Mouse (Mus musculus): ENCODE measurements around the gene Gm10320. TPM values are rescaled to one million over a fixed set of nuclear protein-coding genes. Genes with fewer than 3 reads are reported as not detected.

Gene Gm10320
- polyA plus RNA-seq, 1 experiment, result 2.4 TPM

GRCm38 (mm10) chr13:98445391-98446125, 46.2 kb downstream of the Gm10320 start:
- no peak overlapping the region for H3K27ac ChIP-seq (ENCODE audit: control insufficient read depth, insufficient read depth, low read length)
- TF ChIP-seq POLR2A (IDR thresholded peaks at IDR 0.05; ENCODE audit: control insufficient read depth, extremely low read depth, insufficient read depth, low read length, poor library complexity), result no peak
- no peaks in the 10 kb centered on the region for H3K36me3 ChIP-seq (ENCODE audit: control insufficient read depth, insufficient read depth, low read length)
- H3K4me3 ChIP-seq (ENCODE audit: control insufficient read depth, insufficient read depth, low read length), result no peak overlapping the region
- no peaks in the 10 kb centered on the region for H3K27me3 ChIP-seq (ENCODE audit: control insufficient read depth, insufficient read depth, low read length)
- DNase-seq, result no peak
- H3K4me1 ChIP-seq (replicated peaks; ENCODE audit: control insufficient read depth, insufficient read depth, low read length), result no peaks in the 10 kb centered on the region
- WGBS, result 87% methylated on average over 7 of the region's 7 CpGs

DNA sequence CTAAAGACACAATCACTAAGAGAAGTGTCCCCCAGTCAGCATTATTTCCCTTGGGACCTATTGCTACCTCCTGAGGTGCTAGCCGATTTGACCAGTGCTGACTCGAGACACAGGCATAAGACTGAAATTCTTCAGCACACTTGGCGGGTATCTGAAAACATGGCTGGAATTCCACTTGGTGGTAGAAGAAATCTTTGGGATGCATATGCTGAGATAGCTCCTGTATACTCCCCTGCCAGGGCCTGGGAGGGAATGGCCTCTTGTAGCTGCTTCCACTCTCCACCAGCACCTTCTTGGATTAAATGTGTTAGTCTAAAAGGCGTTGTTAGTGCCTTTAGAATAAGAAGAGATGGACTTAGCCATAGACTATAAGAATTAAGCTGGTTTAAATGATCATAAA, 50.8 kb downstream of the Gm10320 start:
- Histone ChIP-seq H3K27ac (ENCODE audit: control insufficient read depth, insufficient read depth, low read length) (no peak overlapping the region), H3K36me3 (ENCODE audit: control insufficient read depth, insufficient read depth, low read length) (no peaks in the 10 kb centered on the region), H3K4me3 (ENCODE audit: control insufficient read depth, insufficient read depth, low read length) (no peak overlapping the region), H3K4me1 (replicated peaks; ENCODE audit: control insufficient read depth, insufficient read depth, low read length) (no peaks in the 10 kb centered on the region), H3K27me3 (ENCODE audit: control insufficient read depth, insufficient read depth, low read length) (no peaks in the 10 kb centered on the region)
- no peak for DNase-seq
- TF ChIP-seq POLR2A (IDR thresholded peaks at IDR 0.05; ENCODE audit: control insufficient read depth, extremely low read depth, insufficient read depth, low read length, poor library complexity), result no peak
- WGBS, result 94% methylated on average over 4 of the region's 4 CpGs

- no peaks in the 10 kb centered on the region for H3K27me3 ChIP-seq (ENCODE audit: control insufficient read depth, insufficient read depth, low read length)
- WGBS, result 70% methylated on average over 13 of the region's 13 CpGs
- H3K4me1 ChIP-seq (replicated peaks; ENCODE audit: control insufficient read depth, insufficient read depth, low read length), result no peaks in the 10 kb centered on the region
- no peak for TF ChIP-seq CTCF (IDR thresholded peaks at IDR 0.05; ENCODE audit: borderline replicate concordance, control insufficient read depth, extremely low read depth, insufficient read depth, low read length, poor library complexity)
- TF ChIP-seq POLR2A (IDR thresholded peaks at IDR 0.05; ENCODE audit: control insufficient read depth, extremely low read depth, insufficient read depth, low read length, poor library complexity), result no peak
- H3K4me3 ChIP-seq (ENCODE audit: control insufficient read depth, insufficient read depth, low read length), result no peak overlapping the region
- DNase-seq, result no peak
- H3K27ac ChIP-seq (ENCODE audit: control insufficient read depth, insufficient read depth, low read length), result no peak overlapping the region
- H3K36me3 ChIP-seq (ENCODE audit: control insufficient read depth, insufficient read depth, low read length), result no peaks in the 10 kb centered on the region
Measured at GRCm38 (mm10) chr13:98440293-98440952, 51.4 kb downstream of the Gm10320 start.

Other genes starting within 250 kb of the Gm10320 start
- gene Utp15, start 229.0 kb downstream of the Gm10320 start, polyA plus RNA-seq (2012; rRNA removed), result 11.3 and 12.9 TPM in 2 replicates
- gene Ankra2, start 228.9 kb downstream of the Gm10320 start, polyA plus RNA-seq (2012; rRNA removed), result 15.3 and 18.9 TPM in 2 replicates
- gene Gm21976, start 212.1 kb downstream of the Gm10320 start, polyA plus RNA-seq (2012; rRNA removed), result 0.34 TPM in 1 of 2 replicates, not detected in the other
- gene Btf3, start 175.0 kb downstream of the Gm10320 start, polyA plus RNA-seq (2012; rRNA removed), result 200 and 204 TPM in 2 replicates
- 0.03 TPM in 2 replicates for gene Foxd1, start 137.8 kb downstream of the Gm10320 start, polyA plus RNA-seq (2012; rRNA removed)
- gene Tmem174, start 145.4 kb upstream of the Gm10320 start, polyA plus RNA-seq (2012; rRNA removed), result 0.13 TPM in 1 of 2 replicates, not detected in the other
- 0.14 and 0.80 TPM in 2 replicates for gene Tmem171, start 202.8 kb upstream of the Gm10320 start, polyA plus RNA-seq (2012; rRNA removed)